Mouse (Mus musculus) limb, embryonic 14.5 days (tissue): ENCODE data around the gene Luzp1. TPM values are rescaled to one million over a fixed set of nuclear protein-coding genes. Genes with fewer than 3 reads are reported as not detected.

ENCODE experiments used
- ATAC-seq: fragments of 200-750 bp; cut with Nextera tagmentation; 2 replicates; pipeline ENCODE4 v1.8.0; 2017; ENCODE audit warnings: low read depth, moderate number of reproducible peaks, moderate TSS enrichment; ENCODE audit not compliant: low FRiP score
- DNase-seq: peaks from one replicate; pipeline ENCODE4 v3.0.0-alpha.2; 2015; ENCODE audit warnings: low spot score
- H3K27ac ChIP-seq: fragments of 300-500 bp; sonication (generic); replicated peaks from 2 replicates; pipeline ENCODE4 v1.5.1; 2014; ENCODE audit warnings: low read depth, mild to moderate bottlenecking, low read length, moderate library complexity, mixed read lengths
- H3K27me3 ChIP-seq: fragments of 300-500 bp; sonication (generic); 2 replicates; pipeline ENCODE4 v1.6.1; 2014; ENCODE audit warnings: low read length, mixed read lengths; ENCODE audit not compliant: control insufficient read depth, insufficient read depth
- H3K36me3 ChIP-seq: fragments of 300-500 bp; sonication (generic); 2 replicates; pipeline ENCODE4 v1.6.1; 2014; ENCODE audit warnings: mild to moderate bottlenecking, low read length, moderate library complexity, mixed read lengths; ENCODE audit not compliant: control insufficient read depth, insufficient read depth
- H3K4me1 ChIP-seq: fragments of 300-500 bp; sonication (generic); 2 replicates; pipeline ENCODE4 v1.6.1; 2014; ENCODE audit warnings: antibody characterized with exemption, low read length, mixed read lengths; ENCODE audit not compliant: control insufficient read depth, insufficient read depth
- H3K4me2 ChIP-seq: fragments of 300-500 bp; sonication (generic); replicated peaks from 2 replicates; pipeline ENCODE4 v1.6.1; 2014; ENCODE audit warnings: low read depth, mild to moderate bottlenecking, low read length, moderate library complexity; ENCODE audit not compliant: severe bottlenecking
- H3K4me3 ChIP-seq: fragments of 300-500 bp; sonication (generic); replicated peaks from 2 replicates; pipeline ENCODE4 v1.5.1; 2014; ENCODE audit warnings: low read length
- H3K9ac ChIP-seq: fragments of 300-500 bp; sonication (generic); 2 replicates; pipeline ENCODE4 v1.6.1; 2014; ENCODE audit warnings: mild to moderate bottlenecking, low read depth, low read length, moderate library complexity; ENCODE audit not compliant: severe bottlenecking
- H3K9me3 ChIP-seq: fragments of 300-500 bp; sonication (generic); 2 replicates; pipeline ENCODE4 v1.6.1; 2016; ENCODE audit warnings: low read length; ENCODE audit not compliant: control insufficient read depth
- POLR2A ChIP-seq: fragments of 200-500 bp; IDR thresholded peaks from 2 replicates; pipeline ENCODE4 v1.8.0; 2012; ENCODE audit warnings: inconsistent platforms, mild to moderate bottlenecking, moderate library complexity, borderline replicate concordance; ENCODE audit not compliant: insufficient read depth, insufficient read length; ENCODE audit errors: extremely low read depth
- WGBS: fragments of 180-500 bp; shearing (Covaris S2); extraction: QIAGEN DNeasy Blood & Tissue Kit; methylation state at CpG from one replicate; pipeline ENCODE4 v1.1.7; 2014; 5-methylcytosine and 5-hydroxymethylcytosine counted together
- polyA plus RNA-seq, 2 experiments: library from polyadenylated mRNA; depleted of rRNA in 1 of 2; stranded (reverse) in 1 of 2; unstranded in 1 of 2; fragments of >200 nt; fragmentation: Nextera tagmentation in 1 of 2; extraction: Ambion mirVana in 1 of 2; gene quantifications; 2 replicates each; pipeline versions ENCODE4 v1.2.1 to v1.2.3; 2012 to 2014

Luzp1 gene
- polyA plus RNA-seq, 2 experiments = 21.8 to 112 TPM

DNA sequence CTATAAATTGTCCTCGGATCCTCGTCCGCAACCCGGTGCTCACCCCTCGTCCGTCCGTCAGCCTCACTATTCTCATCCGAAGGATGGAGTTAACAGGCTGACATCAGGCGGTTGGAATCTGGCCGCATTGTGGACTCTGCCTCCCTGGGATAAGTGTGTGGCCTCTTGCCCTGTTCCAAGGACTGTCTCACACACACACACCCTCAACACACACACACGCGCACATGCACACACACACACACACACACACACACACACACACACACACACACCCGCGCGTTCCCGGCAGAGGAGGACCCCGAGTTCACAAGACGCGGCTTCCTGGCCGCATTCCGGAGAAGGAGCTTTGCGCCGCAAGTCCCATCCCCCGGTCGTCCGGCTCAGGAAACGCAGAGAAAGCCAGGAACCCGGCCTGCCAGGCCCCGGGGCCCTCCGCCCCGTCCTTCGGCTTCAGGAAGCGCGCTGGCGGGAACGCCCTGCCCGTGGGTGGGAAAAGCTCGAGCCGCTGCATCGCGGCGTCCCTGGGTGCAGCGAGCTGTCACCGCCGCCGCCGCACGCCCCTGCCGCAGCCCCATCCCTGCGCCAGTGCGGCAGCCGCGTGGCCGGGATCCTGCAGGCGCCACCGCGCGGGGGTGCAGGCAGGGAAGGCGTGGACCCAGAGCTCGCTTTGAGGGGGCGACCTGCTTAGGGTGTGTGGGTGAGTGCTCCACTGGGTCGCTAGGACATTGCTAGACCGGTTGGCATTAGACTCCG lies 7.3 kb upstream of the Luzp1 start, which contains the start of gene 6030445D17Rik:
6030445D17Rik (plus strand) TSS at position 165 of the 753 bp plus-strand sequence.
- Histone ChIP-seq H3K4me2 (peak within 1 kb of the TSS; percentile 96), H3K4me1 (peaks cover 16% of the 10 kb centered on the region), H3K36me3 (no peaks in the 10 kb centered on the region), H3K27ac (peak within 1 kb of the TSS; percentile 58; the same call in 1 of the 2 replicates), H3K9me3 (no peaks in the 10 kb centered on the region), H3K9ac (peak within 1 kb of the TSS; percentile 68), H3K4me3 (peak within 1 kb of the TSS; percentile 67), H3K27me3 (peaks cover 16% of the 10 kb centered on the region; the same call in 1 of the 2 replicates)
- peak; percentile 69 for ATAC-seq
- peak; percentile 56 for DNase-seq
- WGBS = 1% methylated on average over 60 of the region's 64 CpGs
- no peak for TF ChIP-seq POLR2A

- TF ChIP-seq POLR2A = no peak
- H3K36me3 ChIP-seq = no peaks in the 10 kb centered on the region
- H3K4me1 ChIP-seq = peaks cover 16% of the 10 kb centered on the region
- ATAC-seq (peak; percentile 81; the same call in 1 of the 2 replicates), DNase-seq (peak; percentile 59)
- no peaks in the 10 kb centered on the region for H3K9me3 ChIP-seq
- WGBS = under 1% methylated on average over 8 of the region's 8 CpGs
- H3K27me3 ChIP-seq = peaks cover 16% of the 10 kb centered on the region; the same call in 1 of the 2 replicates
- H3K4me2 ChIP-seq = peak overlapping the region; percentile 96
- peak overlapping the region; percentile 67 for H3K4me3 ChIP-seq
- no peak overlapping the region; the same call in 1 of the 2 replicates for H3K27ac ChIP-seq
- peak overlapping the region; percentile 68 for H3K9ac ChIP-seq
Measured at GRCm38 (mm10) chr4:136462839-136463178, 6.8 kb upstream of the Luzp1 start.

DNA sequence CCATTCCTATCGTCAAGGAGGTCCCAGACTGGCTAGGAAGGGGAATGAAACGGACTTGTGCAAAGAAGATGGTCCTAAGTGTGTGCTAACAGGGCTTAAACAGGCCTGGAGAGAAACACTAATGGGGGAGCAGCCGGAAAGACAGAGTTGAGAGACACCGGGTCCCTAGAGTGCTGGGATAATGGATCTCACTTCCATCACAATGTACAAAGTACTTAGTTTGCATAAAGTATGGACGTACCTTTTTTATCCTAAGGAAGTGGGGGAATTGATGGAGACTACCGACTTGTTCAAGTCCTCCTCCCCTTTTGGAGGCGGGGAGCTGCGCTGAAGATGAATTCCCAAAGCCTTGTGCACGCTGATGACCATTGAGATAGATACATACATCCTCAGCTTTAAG lies 6.1 kb upstream of the Luzp1 start:
- peaks cover 16% of the 10 kb centered on the region; the same call in 1 of the 2 replicates for H3K27me3 ChIP-seq
- no peak overlapping the region for H3K27ac ChIP-seq
- H3K9me3 ChIP-seq = no peaks in the 10 kb centered on the region
- whole genome bisulfite sequencing = 16% methylated on average over 9 of the region's 9 CpGs
- peaks cover 16% of the 10 kb centered on the region for H3K4me1 ChIP-seq
- H3K36me3 ChIP-seq = no peaks in the 10 kb centered on the region
- no peak for DNase-seq
- peak overlapping the region; percentile 96; the same call in 1 of the 2 replicates for H3K4me2 ChIP-seq
- no peak for ATAC-seq
- no peak overlapping the region for H3K9ac ChIP-seq
- no peak for TF ChIP-seq POLR2A
- H3K4me3 ChIP-seq = peak overlapping the region; percentile 67

- peak; percentile 58 for DNase-seq
- Histone ChIP-seq H3K9ac (no peak overlapping the region), H3K4me2 (0 out of 2 replicates have a peak overlapping the region, but pooled peaks have one; percentile 4), H3K4me3 (no peak overlapping the region), H3K4me1 (peaks cover 26% of the 10 kb centered on the region), H3K36me3 (no peaks in the 10 kb centered on the region), H3K27ac (peak overlapping the region; percentile 69), H3K9me3 (no peaks in the 10 kb centered on the region), H3K27me3 (peaks cover 16% of the 10 kb centered on the region; the same call in 1 of the 2 replicates)
- no peak for ATAC-seq
- 9% methylated on average over 4 of the region's 4 CpGs for WGBS
- TF ChIP-seq POLR2A = no peak
Measured at GRCm38 (mm10) chr4:136466226-136466625, 3.3 kb upstream of the Luzp1 start.

DNA sequence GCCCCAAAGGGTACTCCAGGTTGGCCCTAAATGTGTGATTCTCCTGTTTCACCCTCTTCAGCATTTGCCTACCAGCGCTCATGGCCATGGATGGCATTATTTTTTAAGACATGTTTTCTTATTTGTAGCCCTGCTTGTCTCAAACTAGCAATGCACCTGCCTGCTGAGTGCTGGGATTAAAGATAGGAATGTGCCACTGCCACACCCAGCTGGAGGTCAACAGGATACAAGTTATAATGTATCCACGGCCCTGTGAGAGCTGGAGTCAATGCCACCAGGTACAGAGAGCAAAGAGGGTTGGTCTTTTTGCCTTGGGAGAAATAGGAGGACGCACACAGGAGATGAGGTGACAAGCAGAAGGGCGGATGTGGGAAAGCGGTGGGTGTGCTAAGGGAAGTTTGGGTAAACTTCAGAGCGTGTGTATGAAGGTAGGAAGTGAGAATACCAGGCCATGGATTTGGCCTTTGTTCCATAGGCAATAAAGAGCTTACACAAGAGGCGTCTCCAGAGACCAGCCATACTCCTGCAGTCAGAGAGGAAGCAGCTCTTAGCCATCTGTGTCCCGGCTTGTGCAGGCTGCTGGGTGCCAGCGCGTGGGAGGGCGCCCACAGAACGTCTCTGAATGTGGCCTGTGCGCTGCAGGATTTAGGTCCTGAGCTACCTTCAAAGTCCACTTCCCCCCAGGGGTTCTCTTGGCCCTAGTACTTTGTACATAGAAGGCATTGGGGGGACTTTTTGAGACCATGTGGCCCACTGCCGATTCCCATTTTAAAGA lies 821 bp upstream of the Luzp1 start:
- Histone ChIP-seq H3K27me3 (peaks cover 3% of the 10 kb centered on the region; the same call in 1 of the 2 replicates), H3K27ac (no peak overlapping the region), H3K4me2 (peak overlapping the region; percentile 63; the same call in 1 of the 2 replicates), H3K36me3 (no peaks in the 10 kb centered on the region), H3K4me3 (peak overlapping the region; percentile 93), H3K9me3 (no peaks in the 10 kb centered on the region), H3K9ac (no peak overlapping the region), H3K4me1 (peaks cover 30% of the 10 kb centered on the region)
- 78% methylated on average over 14 of the region's 14 CpGs for WGBS
- no peak for DNase-seq
- no peak for ATAC-seq
- TF ChIP-seq POLR2A = no peak
